Mouse (Mus musculus): ENCODE measurements around the gene Ankrd17. TPM values are rescaled to one million over a fixed set of nuclear protein-coding genes. Genes with fewer than 3 reads are reported as not detected.

Ankrd17 gene
- total RNA-seq, 1 experiment from 2014 or later: 112 TPM

GRCm38 (mm10) chr5:90217791-90218190 is 148.6 kb downstream of the Ankrd17 start:
- DNase-seq: peak; percentile 44

GRCm38 (mm10) chr5:90217226-90217625 is 149.2 kb downstream of the Ankrd17 start:
- no peak for DNase-seq

GRCm38 (mm10) chr5:90213356-90213755 is 153.0 kb downstream of the Ankrd17 start:
- no peak for DNase-seq

DNA sequence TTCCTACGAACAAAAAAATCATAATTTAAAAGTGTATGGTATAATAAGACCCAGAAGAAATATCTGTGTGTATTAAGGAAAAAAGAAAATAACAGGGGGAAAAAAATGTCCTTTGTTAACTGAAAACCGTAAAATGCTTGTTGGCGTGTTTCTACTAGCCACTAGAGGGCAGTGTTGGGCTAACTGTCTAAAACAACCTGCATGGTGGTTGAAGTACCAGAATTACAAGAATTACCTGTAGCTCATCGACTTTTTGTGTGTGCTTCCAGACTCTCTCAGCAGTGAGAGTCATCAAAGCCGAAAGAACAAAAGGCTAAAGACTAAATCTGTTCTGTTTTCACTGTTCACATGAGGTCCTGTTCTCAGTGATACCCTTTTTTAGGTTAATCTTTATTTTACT is 163.2 kb downstream of the Ankrd17 start:
- no peak for DNase-seq

- DNase-seq: no peak
Observed at GRCm38 (mm10) chr5:90202447-90203117, 163.8 kb downstream of the Ankrd17 start.

GRCm38 (mm10) chr5:90199922-90200632 is 166.3 kb downstream of the Ankrd17 start:
- no peak for DNase-seq

GRCm38 (mm10) chr5:90194831-90195230 is 171.5 kb downstream of the Ankrd17 start:
- DNase-seq: peak; percentile 60

DNA sequence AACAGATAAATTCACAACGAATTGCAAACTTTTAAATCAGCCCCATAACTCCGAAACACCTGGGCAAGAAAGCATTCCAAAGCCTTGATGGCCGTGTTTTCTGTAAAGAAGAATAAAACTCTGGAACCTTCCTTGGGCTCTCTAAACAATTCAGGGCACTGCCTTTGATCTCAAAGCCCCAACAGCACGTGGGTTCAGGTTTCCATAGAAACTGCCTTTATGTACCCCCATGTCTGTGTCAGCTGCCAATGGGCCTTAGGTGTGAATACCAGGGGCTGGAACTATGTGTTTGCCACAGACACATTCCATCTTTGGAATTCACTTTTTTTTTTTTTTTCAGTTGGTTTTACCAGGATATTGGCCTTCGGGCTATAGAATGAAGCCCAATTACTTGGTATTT is 183.6 kb downstream of the Ankrd17 start:
- DNase-seq: no peak

DNA sequence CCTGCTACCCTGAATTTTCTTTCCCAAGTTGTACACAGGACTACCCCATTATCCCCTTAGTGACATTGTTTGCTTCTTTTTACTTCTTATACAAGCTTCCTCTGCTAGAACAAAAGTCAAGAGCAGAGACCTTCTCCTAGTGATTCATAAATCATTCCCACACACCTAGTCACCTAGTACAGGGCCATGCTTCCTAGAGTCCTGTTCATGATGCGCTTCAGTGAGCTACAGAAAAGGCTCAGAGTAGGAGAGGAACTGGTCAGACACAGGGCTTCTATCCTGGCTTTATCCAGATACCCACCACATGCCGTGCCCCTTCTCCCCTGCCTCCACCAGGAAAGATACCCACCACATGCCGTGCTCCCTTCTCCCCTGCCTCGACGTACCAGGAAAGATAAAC is 187.3 kb downstream of the Ankrd17 start:
- DNase-seq: no peak

- no peak for DNase-seq
Observed at GRCm38 (mm10) chr5:90178116-90178515, 188.3 kb downstream of the Ankrd17 start.

Other genes starting within 250 kb of the Ankrd17 start
- gene Cox18, start 142.6 kb downstream of the Ankrd17 start, total RNA-seq (2021): 76.8 and 80.9 TPM in 2 replicates
- gene Gm9958, start 627 bp upstream of the Ankrd17 start, total RNA-seq (2021): 4.2 and 5.9 TPM in 2 replicates
- gene Alb, start 94.3 kb upstream of the Ankrd17 start, total RNA-seq (2021): 10.5 and 672 TPM in 2 replicates
- gene Afp, start 124.2 kb upstream of the Ankrd17 start, total RNA-seq (2021): not detected in 2 replicates
- 2.4 TPM in 1 of 2 replicates, not detected in the other for gene Afm, start 152.4 kb upstream of the Ankrd17 start, total RNA-seq (2021)
- gene 5830473C10Rik, start 194.5 kb upstream of the Ankrd17 start, total RNA-seq (2021): not detected in 2 replicates

All from adrenal gland, postnatal 25 days (tissue).